Comparison of ENCODE assay signal across 9 mouse cellular contexts in the genomic region with DNA sequence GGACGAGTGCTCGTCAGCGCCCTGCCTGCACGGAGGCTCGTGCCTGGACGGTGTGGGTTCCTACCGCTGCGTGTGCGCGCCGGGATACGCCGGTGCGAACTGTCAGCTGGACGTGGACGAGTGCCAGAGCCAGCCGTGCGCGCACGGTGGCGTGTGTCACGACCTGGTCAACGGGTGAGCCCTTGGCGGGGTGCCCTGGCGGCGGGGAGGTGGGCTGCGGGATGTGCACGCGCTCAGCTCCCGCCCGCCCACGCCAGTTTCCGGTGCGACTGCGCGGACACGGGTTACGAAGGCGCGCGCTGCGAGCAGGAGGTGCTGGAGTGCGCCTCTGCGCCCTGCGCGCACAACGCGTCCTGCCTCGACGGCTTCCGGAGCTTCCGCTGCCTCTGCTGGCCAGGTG. TPM values are rescaled to one million over a fixed set of nuclear protein-coding genes. Genes with fewer than 3 reads are reported as not detected.
A peak's percentile ranks its signal among the peaks of the same experiment; 100 is the strongest.
DNase-seq lines count a peak whose midpoint lies in the region; ATAC-seq and TF ChIP-seq lines count a peak whose summit lies in the region.
"Had no signal": no experiment of that assay in that cellular context is flagged by ENCODE, and none has a peak within 500 bp of the region (broad histone marks: within the 10 kb centered on the region; RNA-seq: fewer than 3 reads in every experiment).

No protein-coding gene starts in this region.

- no peaks in the 10 kb centered on the region for H3K9me3 ChIP-seq in limb, embryonic 15.5 days

- H3K4me1 ChIP-seq in thymus, adult 2 months (replicated peaks; ENCODE audit: control insufficient read depth, insufficient read depth, low read length) = peaks cover 4% of the 10 kb centered on the region; the same call in 1 of the 2 replicates
- H3K4me1 ChIP-seq in limb, embryonic 15.5 days = peaks cover 21% of the 10 kb centered on the region

- WGBS in thymus, adult 2 months = 31% methylated on average over 52 of the region's 52 CpGs
- 26% methylated on average over 52 of the region's 52 CpGs for WGBS in limb, embryonic 15.5 days

- no peak for TF ChIP-seq POLR2A in thymus, adult 2 months (IDR thresholded peaks at IDR 0.05; ENCODE audit: control insufficient read depth, extremely low read depth, insufficient read depth, low read length, poor library complexity)

- H3K36me3 ChIP-seq in thymus, adult 2 months (ENCODE audit: control insufficient read depth, insufficient read depth, low read length) = no peaks in the 10 kb centered on the region
- no peaks in the 10 kb centered on the region for H3K36me3 ChIP-seq in limb, embryonic 15.5 days

- H3K27me3 ChIP-seq in thymus, adult 2 months (ENCODE audit: control insufficient read depth, insufficient read depth, low read length) = no peaks in the 10 kb centered on the region
- peaks cover 21% of the 10 kb centered on the region for H3K27me3 ChIP-seq in limb, embryonic 15.5 days

- peak overlapping the region; percentile 13 for H3K4me3 ChIP-seq in thymus, adult 2 months (ENCODE audit: control insufficient read depth, insufficient read depth, low read length)
- peak overlapping the region; percentile 41 for H3K4me3 ChIP-seq in limb, embryonic 15.5 days
- H3K4me3 ChIP-seq: erythroblast, embryonic 14.5 days had no signal

- H3K27ac ChIP-seq in thymus, adult 2 months (ENCODE audit: control insufficient read depth, insufficient read depth, low read length) = no peak overlapping the region
- no peak overlapping the region for H3K27ac ChIP-seq in limb, embryonic 15.5 days

- peak; percentile 53 to 69 for DNase-seq in cerebellum, postnatal 14 days
- no peak for DNase-seq in cerebellum, adult 11-12 months
- DNase-seq in thymus, adult 2 months = peak; percentile 12
- no peak for DNase-seq in thymus, adult 18-20 months
- peak; percentile 36 for DNase-seq in thymus, postnatal 14 days
- DNase-seq in layer of hippocampus, adult 8-10 months (ENCODE audit: low spot score in 2 of 2) = no peak

- no peak for ATAC-seq in limb, embryonic 15.5 days (ENCODE audit: insufficient number of reproducible peaks, low FRiP score, low TSS enrichment, low read depth)
- ATAC-seq in erythroblast, adult 5-6 weeks (replicated peaks; ENCODE audit: low FRiP score, poor library complexity, severe bottlenecking) = no peak

- no peak for TF ChIP-seq CTCF in thymus, adult 2 months (IDR thresholded peaks at IDR 0.05; ENCODE audit: borderline replicate concordance, control insufficient read depth, extremely low read depth, insufficient read depth, low read length, poor library complexity)

- no peak overlapping the region for H3K9ac ChIP-seq in limb, embryonic 15.5 days

- peak overlapping the region; percentile 80 for H3K4me2 ChIP-seq in limb, embryonic 15.5 days

RNA-seq across cellular contexts. Expression of gene Crb2, which starts 10.4 kb away (rescaled TPM):
- 0.17 and 0.38 TPM in 2 replicates for polyA plus RNA-seq in thymus, adult 2 months (2012; rRNA removed)
- polyA plus RNA-seq in limb, embryonic 15.5 days (2015; fragmentation: Nextera tagmentation; extraction: Ambion mirVana) = 0.31 and 0.36 TPM in 2 replicates
- 1 to 10 TPM; 2.8 to 6.0 (median 4.7) TPM for total RNA-seq in layer of hippocampus, adult 8-10 months (2022)
- total RNA-seq in erythroblast, adult 5-6 weeks (2015; ENCODE audit: low replicate concordance) = not detected in 2 replicates
- total RNA-seq in erythroblast, adult 5-6 weeks (2017; ENCODE audit: low replicate concordance) = not detected in 2 replicates
- polyA plus RNA-seq: erythroblast, embryonic 14.5 days had no signal

Comparison
In these comparisons a context has a peak if more than half of its experiments do, and no peak if none do; other contexts are left out.
1. DNase-seq: peak in cerebellum, postnatal 14 days (2 of 2), thymus, adult 2 months (single experiment) and thymus, postnatal 14 days (single experiment); none in cerebellum, adult 11-12 months (single experiment), thymus, adult 18-20 months (0 of 2) and layer of hippocampus, adult 8-10 months (0 of 2).